Mouse (Mus musculus) MEL (cell line): ENCODE results near the gene Pfkfb3. TPM values are rescaled to one million over a fixed set of nuclear protein-coding genes. Genes with fewer than 3 reads are reported as not detected.

ENCODE experiments used
- DNase-seq: peaks from one replicate; pipeline ENCODE4 v3.0.0; 2011; ENCODE audit warnings: low read depth, low spot score
- H3K27ac ChIP-seq: 2 replicates; pipeline ENCODE4 v1.5.1; 2012; ENCODE audit warnings: low read depth, mild to moderate bottlenecking, control low read depth, low read length, moderate library complexity; ENCODE audit not compliant: control insufficient read depth
- H3K27me3 ChIP-seq, 2 experiments: fragments of 150-350 bp in 1 of 2; sonication (generic) in 1 of 2; 2 replicates each; pipeline ENCODE4 v1.6.1; 2012; ENCODE audit warnings: low read length in 2 of 2, mild to moderate bottlenecking in 2 of 2, improper control_type of control experiment in 1 of 2, moderate library complexity in 1 of 2; ENCODE audit not compliant: insufficient read depth in 2 of 2, control insufficient read depth in 1 of 2
- H3K36me3 ChIP-seq, 2 experiments: 2 replicates each; pipeline ENCODE4 v1.6.1; 2012 to 2014; ENCODE audit warnings: low read length in 2 of 2, improper control_type of control experiment in 1 of 2, inconsistent platforms in 1 of 2, mild to moderate bottlenecking in 1 of 2; ENCODE audit not compliant: insufficient read depth in 2 of 2, control insufficient read depth in 1 of 2
- H3K4me1 ChIP-seq, 2 experiments: fragments of 150-350 bp in 1 of 2; sonication (generic) in 1 of 2; 2 replicates each; pipeline ENCODE4 v1.6.1; 2012; ENCODE audit warnings: low read length in 2 of 2, improper control_type of control experiment in 1 of 2, mild to moderate bottlenecking in 1 of 2; ENCODE audit not compliant: insufficient read depth in 2 of 2, control insufficient read depth in 1 of 2
- H3K4me3 ChIP-seq, 2 experiments: fragments of 150-350 bp in 1 of 2; sonication (generic) in 1 of 2; 2 replicates each; pipeline ENCODE4 v1.5.1; 2012; ENCODE audit warnings: low read depth in 2 of 2, low read length in 2 of 2, mild to moderate bottlenecking in 2 of 2, moderate library complexity in 2 of 2, control low read depth in 1 of 2, improper control_type of control experiment in 1 of 2; ENCODE audit not compliant: control insufficient read depth in 1 of 2, insufficient read depth in 1 of 2
- H3K79me2 ChIP-seq: 2 replicates; pipeline ENCODE4 v1.6.1; 2012; ENCODE audit warnings: mild to moderate bottlenecking, low read length, moderate library complexity; ENCODE audit not compliant: control insufficient read depth, poor library complexity, insufficient read depth
- H3K9ac ChIP-seq: 2 replicates; pipeline ENCODE4 v1.6.1; 2012; ENCODE audit warnings: low read depth, mild to moderate bottlenecking, control low read depth, low read length, moderate library complexity; ENCODE audit not compliant: control insufficient read depth, poor library complexity, severe bottlenecking
- H3K9me3 ChIP-seq: fragments of 150-350 bp; sonication (generic); replicated peaks from 2 replicates; pipeline ENCODE4 v1.6.1; 2012; ENCODE audit warnings: mild to moderate bottlenecking, low read length, improper control_type of control experiment, moderate library complexity; ENCODE audit not compliant: insufficient read depth
- BHLHE40 ChIP-seq: IDR thresholded peaks from 2 replicates; pipeline ENCODE4 v1.6.1; 2012; ENCODE audit warnings: low read depth, mild to moderate bottlenecking, inconsistent platforms, low read length, improper control_type of control experiment, borderline replicate concordance
- CHD1 ChIP-seq: IDR thresholded peaks from 2 replicates; pipeline ENCODE4 v1.6.1; 2012; ENCODE audit warnings: low read depth, mild to moderate bottlenecking, inconsistent platforms, low read length, improper control_type of control experiment
- CHD2 ChIP-seq: IDR thresholded peaks from 2 replicates; pipeline ENCODE4 v1.6.1; 2011; ENCODE audit warnings: low read length, improper control_type of control experiment
- CTCF ChIP-seq, 3 experiments: IDR thresholded peaks in 2 of 3; conservative IDR thresholded peaks in 1 of 3; 2 replicates each; pipeline ENCODE4 v1.5.1; 2011 to 2012; ENCODE audit warnings: low read length in 3 of 3, low read depth in 2 of 3, mild to moderate bottlenecking in 2 of 3, improper control_type of control experiment in 1 of 3, inconsistent platforms in 1 of 3, mixed read lengths in 1 of 3, moderate library complexity in 1 of 3; ENCODE audit not compliant: control insufficient read depth in 1 of 3, insufficient read depth in 1 of 3, poor library complexity in 1 of 3, severe bottlenecking in 1 of 3
- E2F4 ChIP-seq: IDR thresholded peaks from 2 replicates; pipeline ENCODE4 v1.6.1; 2011; ENCODE audit warnings: low read depth, low read length, improper control_type of control experiment, borderline replicate concordance
- EP300 ChIP-seq, 2 experiments: IDR thresholded peaks; 2 replicates each; pipeline ENCODE4 v1.6.1; 2011; ENCODE audit warnings: improper control_type of control experiment in 2 of 2, low read length in 2 of 2, low read depth in 1 of 2, mild to moderate bottlenecking in 1 of 2
- ETS1 ChIP-seq: IDR thresholded peaks from 2 replicates; pipeline ENCODE4 v1.6.1; 2012; ENCODE audit warnings: low read depth, mild to moderate bottlenecking, inconsistent platforms, low read length, improper control_type of control experiment, moderate library complexity
- GABPA ChIP-seq: IDR thresholded peaks from 2 replicates; pipeline ENCODE4 v1.6.1; 2012; ENCODE audit warnings: low read depth, mild to moderate bottlenecking, inconsistent platforms, low read length, improper control_type of control experiment, moderate library complexity
- GATA1 ChIP-seq: IDR thresholded peaks from 2 replicates; pipeline ENCODE4 v1.6.1; 2011; ENCODE audit warnings: low read depth, low read length, improper control_type of control experiment
- HCFC1 ChIP-seq: IDR thresholded peaks from 2 replicates; pipeline ENCODE4 v1.6.1; 2012; ENCODE audit warnings: low read depth, mild to moderate bottlenecking, inconsistent platforms, low read length, improper control_type of control experiment, moderate library complexity
- KAT2A ChIP-seq: conservative IDR thresholded peaks from 2 replicates; pipeline ENCODE4 v1.6.1; 2012; ENCODE audit warnings: low read depth, low read length, improper control_type of control experiment, inconsistent platforms
- MAFK ChIP-seq: IDR thresholded peaks from 2 replicates; pipeline ENCODE4 v1.6.1; 2011; ENCODE audit warnings: low read depth, mild to moderate bottlenecking, low read length, improper control_type of control experiment, borderline replicate concordance
- MAX ChIP-seq: IDR thresholded peaks from 2 replicates; pipeline ENCODE4 v1.6.1; 2011; ENCODE audit warnings: low read length, improper control_type of control experiment
- MEF2A ChIP-seq: IDR thresholded peaks from 2 replicates; pipeline ENCODE4 v1.6.1; 2014; ENCODE audit warnings: low read depth, mild to moderate bottlenecking, inconsistent platforms, low read length, improper control_type of control experiment; ENCODE audit not compliant: poor library complexity, insufficient replicate concordance, severe bottlenecking; ENCODE audit errors: extremely low read depth
- MXI1 ChIP-seq: IDR thresholded peaks from 2 replicates; pipeline ENCODE4 v1.6.1; 2011; ENCODE audit warnings: mild to moderate bottlenecking, low read depth, low read length, improper control_type of control experiment
- MYB ChIP-seq: IDR thresholded peaks from 2 replicates; pipeline ENCODE4 v1.6.1; 2011; ENCODE audit warnings: mild to moderate bottlenecking, low read depth, low read length, improper control_type of control experiment
- MYC ChIP-seq: IDR thresholded peaks from 2 replicates; pipeline ENCODE4 v1.6.1; 2011; ENCODE audit warnings: low read depth, mild to moderate bottlenecking, low read length, improper control_type of control experiment, moderate library complexity
- NELFE ChIP-seq: IDR thresholded peaks from 2 replicates; pipeline ENCODE4 v1.6.1; 2011; ENCODE audit warnings: low read depth, low read length, improper control_type of control experiment
- NRF1 ChIP-seq: IDR thresholded peaks from 2 replicates; pipeline ENCODE4 v1.6.1; 2014; ENCODE audit warnings: low read depth, mild to moderate bottlenecking, inconsistent platforms, low read length, improper control_type of control experiment, moderate library complexity; ENCODE audit not compliant: poor library complexity, insufficient read depth, severe bottlenecking
- POLR2A ChIP-seq, 2 experiments: IDR thresholded peaks; 2 replicates each; pipeline ENCODE4 v1.6.1; 2011 to 2012; ENCODE audit warnings: low read length in 2 of 2, mild to moderate bottlenecking in 2 of 2, control low read depth in 1 of 2, improper control_type of control experiment in 1 of 2, low read depth in 1 of 2, moderate library complexity in 1 of 2; ENCODE audit not compliant: control insufficient read depth in 1 of 2, insufficient read depth in 1 of 2, poor library complexity in 1 of 2
- POLR2AphosphoS2 ChIP-seq: IDR thresholded peaks from 2 replicates; pipeline ENCODE4 v1.6.1; 2011; ENCODE audit warnings: low read length, improper control_type of control experiment
- POLR2AphosphoS5 ChIP-seq: IDR thresholded peaks from 2 replicates; pipeline ENCODE4 v1.6.1; 2012; ENCODE audit warnings: low read depth, borderline replicate concordance, mild to moderate bottlenecking, inconsistent platforms, low read length, moderate library complexity, mixed read lengths
- RAD21 ChIP-seq: IDR thresholded peaks from 2 replicates; pipeline ENCODE4 v1.6.1; 2011; ENCODE audit warnings: mild to moderate bottlenecking, low read depth, low read length, improper control_type of control experiment
- RCOR1 ChIP-seq: IDR thresholded peaks from 2 replicates; pipeline ENCODE4 v1.6.1; 2012; ENCODE audit warnings: low read depth, mild to moderate bottlenecking, inconsistent platforms, low read length, improper control_type of control experiment
- SIN3A ChIP-seq: IDR thresholded peaks from 2 replicates; pipeline ENCODE4 v1.6.1; 2012; ENCODE audit warnings: low read length, improper control_type of control experiment, inconsistent platforms
- TAL1 ChIP-seq: IDR thresholded peaks from 2 replicates; pipeline ENCODE4 v1.6.1; 2012; ENCODE audit warnings: mild to moderate bottlenecking, inconsistent platforms, low read length, moderate library complexity, mixed read lengths
- TBP ChIP-seq: IDR thresholded peaks from 2 replicates; pipeline ENCODE4 v1.8.0; 2011; ENCODE audit warnings: low read depth, low read length, improper control_type of control experiment
- TCF12 ChIP-seq: IDR thresholded peaks from 2 replicates; pipeline ENCODE4 v1.6.1; 2014; ENCODE audit warnings: low read depth, mild to moderate bottlenecking, inconsistent platforms, low read length, improper control_type of control experiment, moderate library complexity
- USF1 ChIP-seq: IDR thresholded peaks from 2 replicates; pipeline ENCODE4 v1.6.1; 2014; ENCODE audit warnings: low read depth, mild to moderate bottlenecking, inconsistent platforms, low read length, improper control_type of control experiment, moderate library complexity
- USF2 ChIP-seq, 2 experiments: IDR thresholded peaks; 2 replicates each; pipeline ENCODE4 v1.6.1; 2011 to 2012; ENCODE audit warnings: improper control_type of control experiment in 2 of 2, low read length in 2 of 2, borderline replicate concordance in 1 of 2, inconsistent platforms in 1 of 2, low read depth in 1 of 2, mild to moderate bottlenecking in 1 of 2; ENCODE audit not compliant: insufficient read depth in 1 of 2
- ZC3H11A ChIP-seq: IDR thresholded peaks from 2 replicates; pipeline ENCODE4 v1.6.1; 2012; ENCODE audit warnings: low read depth, mild to moderate bottlenecking, inconsistent platforms, low read length, improper control_type of control experiment
- ZKSCAN1 ChIP-seq: IDR thresholded peaks from 2 replicates; pipeline ENCODE4 v1.6.1; 2012; ENCODE audit warnings: low read depth, mild to moderate bottlenecking, inconsistent platforms, low read length, improper control_type of control experiment, moderate library complexity
- ZMIZ1 ChIP-seq: IDR thresholded peaks from 2 replicates; pipeline ENCODE4 v1.6.1; 2012; ENCODE audit warnings: low read depth, mild to moderate bottlenecking, inconsistent platforms, low read length, improper control_type of control experiment, moderate library complexity
- ZNF384 ChIP-seq: IDR thresholded peaks from 2 replicates; pipeline ENCODE4 v1.6.1; 2012; ENCODE audit warnings: low read depth, mild to moderate bottlenecking, inconsistent platforms, low read length, improper control_type of control experiment
- polyA plus RNA-seq, 2 experiments: library from polyadenylated mRNA; stranded (reverse) in 1 of 2; unstranded in 1 of 2; fragments of >175 nt in 1 of 2; fragments of >200 nt in 1 of 2; gene quantifications; 2 replicates each; pipeline versions ENCODE4 v1.2.1 to v1.2.4; 2012; ENCODE audit warnings: low replicate concordance in 2 of 2, low read depth in 1 of 2; ENCODE audit not compliant: insufficient read length in 2 of 2, insufficient read depth in 1 of 2, missing spikeins in 1 of 2
- total RNA-seq: library from RNA; depleted of rRNA; stranded (reverse); fragments of 300-350 nt; gene quantifications from 2 replicates; pipeline ENCODE4 v1.2.3, GENCODE M21; 2012

Gene Pfkfb3
- total and polyA plus RNA-seq, 3 experiments: 9.9 to 13.8 TPM; not detected in 1

GRCm38 (mm10) chr2:11548508-11548907 is 5.4 kb downstream of the Pfkfb3 start (continued):
- TF ChIP-seq NRF1 (no peak), EP300 (IDR thresholded peaks at IDR 0.05; ENCODE audit: low read depth in 1 of 2, low read length in 2 of 2) (no peak)
- TF ChIP-seq, all 39 proteins: peak for 0

- peaks cover 0 to 19% of the 10 kb centered on the region in 2 experiments; a peak in 2 of 4 replicates for H3K36me3 ChIP-seq
- H3K27ac ChIP-seq: no peak overlapping the region
- no peak overlapping the region for H3K4me3 ChIP-seq
- H3K79me2 ChIP-seq: peaks cover 4% of the 10 kb centered on the region; the same call in 1 of the 2 replicates
- H3K9me3 ChIP-seq: no peaks in the 10 kb centered on the region
- peak; percentile 85 for DNase-seq
- no peak overlapping the region for H3K9ac ChIP-seq
- H3K4me1 ChIP-seq: peaks cover 12 to 31% of the 10 kb centered on the region in 2 experiments
- no peaks in the 10 kb centered on the region for H3K27me3 ChIP-seq
- TF ChIP-seq SIN3A (peak; percentile 31; the same call in 1 of the 2 replicates), CHD1 (no peak), ETS1 (no peak), RCOR1 (no peak), TCF12 (0 out of 2 replicates have a peak, but pooled peaks have one; percentile 14), USF2 (IDR thresholded peaks at IDR 0.05; ENCODE audit: borderline replicate concordance in 1 of 2, insufficient read depth in 1 of 2, low read depth in 1 of 2, low read length in 2 of 2) (no peak), POLR2AphosphoS5 (no peak), MAFK (no peak), CTCF (IDR thresholded peaks at IDR 0.05 in 2 of 3, conservative IDR thresholded peaks at IDR 0.05 in 1 of 3; ENCODE audit: control insufficient read depth in 1 of 3, insufficient read depth in 1 of 3, low read depth in 2 of 3, low read length in 3 of 3, poor library complexity in 1 of 3, severe bottlenecking in 1 of 3) (peak; percentile 63 to 78 (median 74)), MEF2A (no peak), KAT2A (no peak), POLR2A (IDR thresholded peaks at IDR 0.05; ENCODE audit: control insufficient read depth in 1 of 2, insufficient read depth in 1 of 2, low read depth in 1 of 2, low read length in 2 of 2, poor library complexity in 1 of 2) (no peak), RAD21 (peak; percentile 21), ZNF384 (no peak), USF1 (no peak), ZKSCAN1 (no peak), E2F4 (no peak), TBP (0 out of 2 replicates have a peak, but pooled peaks have one; percentile 43), EP300 (IDR thresholded peaks at IDR 0.05; ENCODE audit: low read depth in 1 of 2, low read length in 2 of 2) (peak in 1 of 2 experiments; percentile 13; a peak in 1 of 4 replicates), ZC3H11A (0 out of 2 replicates have a peak, but pooled peaks have one; percentile 7), MYC (no peak), HCFC1 (0 out of 2 replicates have a peak, but pooled peaks have one; percentile 38), ZMIZ1 (no peak), BHLHE40 (peak; percentile 47; the same call in 1 of the 2 replicates), NELFE (no peak), GABPA (no peak), GATA1 (no peak; the same call in 1 of the 2 replicates), NRF1 (no peak), POLR2AphosphoS2 (no peak), TAL1 (no peak), MAX (no peak), MXI1 (no peak), MYB (no peak), CHD2 (peak; percentile 57)
Observed at GRCm38 (mm10) chr2:11547609-11548008, 6.3 kb downstream of the Pfkfb3 start.
